Mouse (Mus musculus) limb, embryonic 10.5 days (tissue): ENCODE data around the gene Prkn. TPM values are rescaled to one million over a fixed set of nuclear protein-coding genes. Genes with fewer than 3 reads are reported as not detected.

ENCODE experiments used
- DNase-seq: peaks from one replicate; pipeline ENCODE4 v3.0.0-alpha.2; 2017; ENCODE audit warnings: low spot score
- H3K27ac ChIP-seq: fragments of 300-500 bp; sonication (generic); 2 replicates; pipeline ENCODE4 v1.5.1; 2016; ENCODE audit warnings: mild to moderate bottlenecking
- H3K27me3 ChIP-seq: fragments of 300-500 bp; sonication (generic); 2 replicates; pipeline ENCODE4 v1.6.1; 2016; ENCODE audit warnings: low read depth, mild to moderate bottlenecking; ENCODE audit not compliant: poor library complexity, severe bottlenecking
- H3K36me3 ChIP-seq: fragments of 300-500 bp; sonication (generic); 2 replicates; pipeline ENCODE4 v1.6.1; 2016; ENCODE audit warnings: mild to moderate bottlenecking, moderate library complexity
- H3K4me1 ChIP-seq: fragments of 300-500 bp; sonication (generic); 2 replicates; pipeline ENCODE4 v1.6.1; 2016
- H3K4me3 ChIP-seq: fragments of 300-500 bp; sonication (generic); 2 replicates; pipeline ENCODE4 v1.5.1; 2016; ENCODE audit warnings: mild to moderate bottlenecking, moderate library complexity
- H3K9me3 ChIP-seq: fragments of 300-500 bp; sonication (generic); replicated peaks from 2 replicates; pipeline ENCODE4 v1.6.1; 2016; ENCODE audit warnings: mild to moderate bottlenecking
- WGBS: fragments of 180-500 bp; shearing (Covaris S2); methylation state at CpG from one replicate; pipeline ENCODE4 v1.1.7; 2016; 5-methylcytosine and 5-hydroxymethylcytosine counted together
- polyA plus RNA-seq: library from polyadenylated mRNA; unstranded; fragments of >200 nt; fragmentation: Nextera tagmentation; extraction: Ambion mirVana; gene quantifications from 2 replicates; pipeline ENCODE4 v1.2.1, GENCODE M21; 2016

Prkn gene
- polyA plus RNA-seq, 1 experiment from 2014 or later = 0.85 TPM

GRCm38 (mm10) chr17:11413688-11414087 is 573.5 kb downstream of the Prkn start:
- no peak for DNase-seq
- WGBS = 52% methylated on average over 5 of the region's 5 CpGs

GRCm38 (mm10) chr17:11414288-11414687 is 574.1 kb downstream of the Prkn start:
- no peaks in the 10 kb centered on the region for H3K4me1 ChIP-seq
- no peaks in the 10 kb centered on the region for H3K27me3 ChIP-seq
- H3K9me3 ChIP-seq = no peaks in the 10 kb centered on the region
- WGBS = 79% methylated on average over 4 of the region's 4 CpGs
- no peak for DNase-seq
- no peaks in the 10 kb centered on the region for H3K36me3 ChIP-seq
- no peak overlapping the region for H3K4me3 ChIP-seq
- H3K27ac ChIP-seq = no peak overlapping the region

More at GRCm38 (mm10) chr17:11413688-11414087, 573.5 kb downstream of the Prkn start:
- H3K27me3 ChIP-seq = no peaks in the 10 kb centered on the region
- no peak overlapping the region for H3K27ac ChIP-seq
- H3K9me3 ChIP-seq = no peaks in the 10 kb centered on the region
- no peaks in the 10 kb centered on the region for H3K4me1 ChIP-seq
- no peaks in the 10 kb centered on the region for H3K36me3 ChIP-seq
- no peak overlapping the region for H3K4me3 ChIP-seq

- H3K36me3 ChIP-seq = no peaks in the 10 kb centered on the region
- DNase-seq = no peak
- H3K4me1 ChIP-seq = no peaks in the 10 kb centered on the region
- H3K27me3 ChIP-seq = no peaks in the 10 kb centered on the region
- no peaks in the 10 kb centered on the region for H3K9me3 ChIP-seq
- 89% methylated on average over 3 of the region's 3 CpGs for WGBS
- H3K4me3 ChIP-seq = no peak overlapping the region
- no peak overlapping the region for H3K27ac ChIP-seq
Observed at GRCm38 (mm10) chr17:11417150-11417549, 577.0 kb downstream of the Prkn start.

- Histone ChIP-seq H3K4me1 (no peaks in the 10 kb centered on the region), H3K27me3 (no peaks in the 10 kb centered on the region), H3K27ac (no peak overlapping the region), H3K36me3 (no peaks in the 10 kb centered on the region), H3K9me3 (no peaks in the 10 kb centered on the region), H3K4me3 (no peak overlapping the region)
- no peak for DNase-seq
- 85% methylated on average over 3 of the region's 3 CpGs for WGBS
Observed at GRCm38 (mm10) chr17:11419484-11419883, 579.3 kb downstream of the Prkn start.

- Histone ChIP-seq H3K4me3 (no peak overlapping the region), H3K27me3 (no peaks in the 10 kb centered on the region), H3K9me3 (no peaks in the 10 kb centered on the region), H3K4me1 (no peaks in the 10 kb centered on the region), H3K27ac (no peak overlapping the region), H3K36me3 (no peaks in the 10 kb centered on the region)
- WGBS = 86% methylated on average over 6 of the region's 6 CpGs
- no peak for DNase-seq
Observed at GRCm38 (mm10) chr17:11420839-11421238, 580.7 kb downstream of the Prkn start.

- Histone ChIP-seq H3K4me1 (no peaks in the 10 kb centered on the region), H3K27me3 (no peaks in the 10 kb centered on the region), H3K27ac (no peak overlapping the region), H3K9me3 (no peaks in the 10 kb centered on the region), H3K4me3 (no peak overlapping the region), H3K36me3 (no peaks in the 10 kb centered on the region)
- WGBS = 69% methylated on average over 5 of the region's 5 CpGs
- DNase-seq = no peak
Observed at GRCm38 (mm10) chr17:11421264-11421940, 581.2 kb downstream of the Prkn start.

GRCm38 (mm10) chr17:11431323-11431722 is 591.1 kb downstream of the Prkn start:
- Histone ChIP-seq H3K36me3 (no peaks in the 10 kb centered on the region), H3K9me3 (no peaks in the 10 kb centered on the region), H3K4me1 (no peaks in the 10 kb centered on the region), H3K27ac (no peak overlapping the region), H3K4me3 (no peak overlapping the region), H3K27me3 (no peaks in the 10 kb centered on the region)
- DNase-seq = no peak
- WGBS = 92% methylated on average over 2 of the region's 2 CpGs

- Histone ChIP-seq H3K27ac (no peak overlapping the region), H3K4me3 (no peak overlapping the region), H3K9me3 (no peaks in the 10 kb centered on the region), H3K4me1 (no peaks in the 10 kb centered on the region), H3K27me3 (no peaks in the 10 kb centered on the region), H3K36me3 (no peaks in the 10 kb centered on the region)
- 96% methylated on average over 2 of the region's 2 CpGs for WGBS
- DNase-seq = no peak
Observed at GRCm38 (mm10) chr17:11432593-11432992, 592.4 kb downstream of the Prkn start.

GRCm38 (mm10) chr17:11462721-11463120 is 622.5 kb downstream of the Prkn start:
- H3K4me3 ChIP-seq = no peak overlapping the region
- WGBS = 86% methylated on average over 2 of the region's 2 CpGs
- H3K4me1 ChIP-seq = peaks cover 25% of the 10 kb centered on the region
- DNase-seq = no peak
- no peak overlapping the region for H3K27ac ChIP-seq
- no peaks in the 10 kb centered on the region for H3K27me3 ChIP-seq
- no peaks in the 10 kb centered on the region for H3K9me3 ChIP-seq
- H3K36me3 ChIP-seq = no peaks in the 10 kb centered on the region

GRCm38 (mm10) chr17:11466095-11466494 is 625.9 kb downstream of the Prkn start:
- Histone ChIP-seq H3K4me3 (no peak overlapping the region), H3K27me3 (no peaks in the 10 kb centered on the region), H3K4me1 (peaks cover 25% of the 10 kb centered on the region), H3K9me3 (no peaks in the 10 kb centered on the region), H3K36me3 (no peaks in the 10 kb centered on the region), H3K27ac (no peak overlapping the region)
- DNase-seq = no peak
- 56% methylated on average over 2 of the region's 2 CpGs for WGBS

GRCm38 (mm10) chr17:11468624-11469023 is 628.4 kb downstream of the Prkn start:
- Histone ChIP-seq H3K27me3 (no peaks in the 10 kb centered on the region), H3K4me1 (peaks cover 25% of the 10 kb centered on the region), H3K36me3 (no peaks in the 10 kb centered on the region), H3K27ac (no peak overlapping the region), H3K9me3 (no peaks in the 10 kb centered on the region), H3K4me3 (no peak overlapping the region)
- DNase-seq = no peak
- 89% methylated on average over 2 of the region's 2 CpGs for WGBS

- H3K4me3 ChIP-seq = no peak overlapping the region
- no peak overlapping the region for H3K27ac ChIP-seq
- WGBS = 81% methylated on average over 2 of the region's 2 CpGs
- H3K36me3 ChIP-seq = no peaks in the 10 kb centered on the region
- no peaks in the 10 kb centered on the region for H3K27me3 ChIP-seq
- peaks cover 5% of the 10 kb centered on the region; the same call in 1 of the 2 replicates for H3K4me1 ChIP-seq
- no peak for DNase-seq
- no peaks in the 10 kb centered on the region for H3K9me3 ChIP-seq
Observed at GRCm38 (mm10) chr17:11483032-11483431, 642.8 kb downstream of the Prkn start.

- H3K27ac ChIP-seq = no peak overlapping the region
- 86% methylated on average over 4 of the region's 4 CpGs for WGBS
- no peaks in the 10 kb centered on the region for H3K9me3 ChIP-seq
- no peak overlapping the region for H3K4me3 ChIP-seq
- peaks cover 5% of the 10 kb centered on the region; the same call in 1 of the 2 replicates for H3K4me1 ChIP-seq
- H3K36me3 ChIP-seq = no peaks in the 10 kb centered on the region
- no peaks in the 10 kb centered on the region for H3K27me3 ChIP-seq
- no peak for DNase-seq
Observed at GRCm38 (mm10) chr17:11490051-11490450, 649.9 kb downstream of the Prkn start.

- no peaks in the 10 kb centered on the region for H3K4me1 ChIP-seq
- no peaks in the 10 kb centered on the region for H3K36me3 ChIP-seq
- no peaks in the 10 kb centered on the region for H3K27me3 ChIP-seq
- H3K9me3 ChIP-seq = no peaks in the 10 kb centered on the region
- no peak overlapping the region for H3K4me3 ChIP-seq
- 91% methylated on average over 7 of the region's 7 CpGs for WGBS
- H3K27ac ChIP-seq = no peak overlapping the region
- no peak for DNase-seq
Observed at GRCm38 (mm10) chr17:11502556-11502955, 662.4 kb downstream of the Prkn start.
